7 mouse cellular contexts compared by ENCODE assay signal in the genomic region with DNA sequence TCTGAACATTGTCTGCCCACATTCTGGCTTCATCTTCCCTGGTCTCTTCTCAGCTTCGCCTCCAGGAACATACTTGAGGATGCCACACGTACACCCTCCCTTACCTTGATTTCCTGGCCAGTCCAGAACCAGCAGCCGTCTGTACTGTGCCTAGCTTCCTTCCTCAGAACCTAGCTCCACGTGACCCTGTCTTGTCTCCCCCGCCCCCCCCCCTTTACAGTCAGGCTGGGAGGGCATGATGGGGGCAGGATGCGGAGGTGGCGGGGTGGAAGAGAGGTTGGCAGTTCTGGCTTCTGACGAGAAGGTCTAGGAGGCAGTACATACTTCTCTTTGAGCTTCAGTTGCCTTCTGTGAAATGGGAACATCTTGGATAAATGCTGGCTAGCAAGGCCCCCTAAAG. TPM values are rescaled to one million over a fixed set of nuclear protein-coding genes. Genes with fewer than 3 reads are reported as not detected.
DNase-seq lines count a peak whose midpoint lies in the region.

Rasal3 (minus strand) TSS at position 167 of the 400 bp plus-strand sequence.

- DNase-seq in 416B (ENCODE audit: low read depth): peak; percentile 85
- peak; percentile 90 for DNase-seq in CD4-positive, CD25-positive, alpha-beta regulatory T cell, adult 2 months (ENCODE audit: low read depth, low spot score)
- DNase-seq in induced T-regulatory cell, adult 2 months (ENCODE audit: low read depth): peak; percentile 90
- peak; percentile 88 for DNase-seq in naive thymus-derived CD4-positive, alpha-beta T cell, adult 2 months (ENCODE audit: low read depth)
- DNase-seq in embryo, embryonic 9.5 days (ENCODE audit: extremely low spot score): no peak
- DNase-seq in ovary, postnatal 36 days (ENCODE audit: low spot score): no peak
- no peak for DNase-seq in adrenal gland, adult 8-10 months

RNA-seq across cellular contexts. Expression of gene Rasal3, which starts in this region (rescaled TPM):
- total RNA-seq in adrenal gland, adult 8-10 months (2022): 1 to 10 TPM; 2.2 to 4.0 (median 2.5) TPM

Comparison
In these comparisons a context has a peak if more than half of its experiments do, and no peak if none do; other contexts are left out.
1. DNase-seq: peak in 416B (single experiment), CD4-positive, CD25-positive, alpha-beta regulatory T cell, adult 2 months (single experiment), induced T-regulatory cell, adult 2 months (single experiment) and naive thymus-derived CD4-positive, alpha-beta T cell, adult 2 months (single experiment); none in embryo, embryonic 9.5 days (single experiment), ovary, postnatal 36 days (single experiment) and adrenal gland, adult 8-10 months (single experiment).